Mouse (Mus musculus) thymus, adult 2 months (tissue): ENCODE data around the gene Cpne5.

Experiments
- CTCF ChIP-seq: fragments of 200-500 bp; IDR thresholded peaks from 2 replicates; pipeline ENCODE4 v1.5.1; 2012; ENCODE audit warnings: mild to moderate bottlenecking, control low read depth, low read length, moderate library complexity, borderline replicate concordance; ENCODE audit not compliant: control insufficient read depth, poor library complexity, insufficient read depth; ENCODE audit errors: extremely low read depth
- POLR2A ChIP-seq: fragments of 200-500 bp; IDR thresholded peaks from 2 replicates; pipeline ENCODE4 v1.6.1; 2012; ENCODE audit warnings: mild to moderate bottlenecking, low read length, control low read depth, moderate library complexity; ENCODE audit not compliant: control insufficient read depth, poor library complexity, insufficient read depth; ENCODE audit errors: extremely low read depth

GRCm38 (mm10) chr17:29178503-29179059 is 59.4 kb downstream of the Cpne5 start:
- TF ChIP-seq POLR2A (no peak), CTCF (no peak)
